8 mouse cellular contexts compared by ENCODE assay signal in the genomic region with DNA sequence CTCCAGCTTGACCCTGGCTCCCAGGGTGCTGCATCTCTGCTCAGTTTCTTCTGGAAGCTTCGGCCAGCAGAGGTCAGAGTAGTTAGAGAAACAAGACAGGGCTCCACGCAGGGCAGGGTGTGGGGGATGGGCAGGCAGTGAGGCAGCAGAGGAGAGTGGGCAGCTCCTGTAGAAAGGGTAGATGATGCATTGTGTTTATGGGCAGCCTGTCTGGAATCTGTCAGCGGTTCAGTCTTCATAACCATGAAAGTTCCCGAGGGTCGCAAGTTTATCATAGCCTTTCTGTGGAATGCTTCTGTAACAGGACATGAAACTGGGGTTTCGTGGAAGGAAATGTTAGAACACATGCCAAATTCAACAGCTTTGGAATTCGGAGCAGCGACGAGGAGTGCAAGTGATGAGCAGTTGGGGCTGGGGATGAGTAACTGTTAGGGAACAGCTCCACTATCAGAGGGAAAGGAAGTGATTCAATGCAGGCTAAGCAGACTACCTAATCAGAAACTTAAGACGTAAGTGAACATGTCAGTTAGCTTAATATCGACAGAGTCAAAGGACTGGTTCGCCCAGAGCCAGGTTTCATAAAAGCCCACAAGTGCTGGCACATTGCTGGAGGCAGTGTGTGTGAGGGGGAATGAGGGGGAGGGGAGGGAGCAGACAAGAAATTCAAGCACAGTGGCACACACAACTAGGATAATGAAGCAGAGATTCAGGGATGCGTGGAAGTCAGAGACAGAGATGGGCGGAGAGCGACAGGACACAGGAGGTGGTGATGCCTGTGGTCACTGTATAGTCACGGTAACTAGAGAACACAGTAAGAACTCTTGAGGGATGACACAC. TPM values are rescaled to one million over a fixed set of nuclear protein-coding genes. Genes with fewer than 3 reads are reported as not detected.
A peak's percentile ranks its signal among the peaks of the same experiment; 100 is the strongest.
DNase-seq lines count a peak whose midpoint lies in the region; ATAC-seq and TF ChIP-seq lines count a peak whose summit lies in the region.

No protein-coding gene starts in this region.

- H3K27ac ChIP-seq in cerebellum, adult 2 months (ENCODE audit: insufficient read depth, low read length), result no peak overlapping the region

- DNase-seq in cerebellum, adult 2 months, result no peak
- DNase-seq in cerebellum, adult 9-10 months, result no peak
- peak; percentile 6 for DNase-seq in thymus, postnatal 25 days
- no peak for DNase-seq in thymus, adult 18-20 months
- peak; percentile 55 to 60 for DNase-seq in heart, postnatal 10 days
- DNase-seq in layer of hippocampus, adult 18-20 months (ENCODE audit: low spot score in 2 of 2), result peak; percentile 11 to 37
- DNase-seq in lung, postnatal 4 days, result peak; percentile 74 to 83

- WGBS in cerebellum, adult 2 months, result 30% methylated on average over 16 of the region's 16 CpGs

- H3K4me1 ChIP-seq in cerebellum, adult 2 months (ENCODE audit: control insufficient read depth, insufficient read depth, low read length), result no peaks in the 10 kb centered on the region

- intact Hi-C loops in heart, postnatal 10 days (cut with DNase I), result loop anchor here (5.0 kb wide), 1 partner anchor 194 kb away; no protein-coding TSS in a partner anchor

- no peak for TF ChIP-seq POLR2A in cerebellum, adult 2 months (IDR thresholded peaks at IDR 0.05; ENCODE audit: borderline replicate concordance, insufficient read depth, low read length)

- H3K27me3 ChIP-seq in cerebellum, adult 2 months (ENCODE audit: control insufficient read depth, insufficient read depth, low read length), result no peaks in the 10 kb centered on the region; the same call in 1 of the 2 replicates

- 0 out of 2 replicates have a peak, but pooled peaks have one; percentile 1 for TF ChIP-seq CTCF in cerebellum, adult 2 months (IDR thresholded peaks at IDR 0.05; ENCODE audit: borderline replicate concordance, insufficient read depth, low read depth, low read length)

- no peak for ATAC-seq in activated CD4-positive, CD25-positive, alpha-beta regulatory T cell, adult 4 months

- no peak overlapping the region for H3K4me3 ChIP-seq in cerebellum, adult 2 months (replicated peaks; ENCODE audit: insufficient read depth, low read depth, low read length)

RNA-seq across cellular contexts. Expression of a gene that starts 8.0 kb away (rescaled TPM):
- polyA plus RNA-seq in cerebellum, adult 2 months (2012; rRNA removed), result 0.03 TPM in 2 replicates
- total RNA-seq in heart, postnatal 10 days (2021), result not detected
- total RNA-seq in layer of hippocampus, adult 18-20 months (2021), result not detected
- under 1 TPM; 0.36 to 0.54 TPM for polyA plus RNA-seq in activated CD4-positive, CD25-positive, alpha-beta regulatory T cell, adult 4 months (2017; shearing (Covaris generic))

Comparison
In these comparisons a context has a peak if more than half of its experiments do, and no peak if none do; other contexts are left out.
1. DNase-seq: peak in thymus, postnatal 25 days (single experiment), heart, postnatal 10 days (2 of 2), layer of hippocampus, adult 18-20 months (2 of 2) and lung, postnatal 4 days (2 of 2); none in cerebellum, adult 2 months (0 of 2), cerebellum, adult 9-10 months (single experiment) and thymus, adult 18-20 months (0 of 2).